Mouse (Mus musculus): ENCODE measurements at regions not wholly inside any gene's neighbourhood (a gene's known extent, or its start where the extent isn't known, plus 50 kb on each side); places are given as distances from the start of the nearest gene placed in this dataset.

DNA sequence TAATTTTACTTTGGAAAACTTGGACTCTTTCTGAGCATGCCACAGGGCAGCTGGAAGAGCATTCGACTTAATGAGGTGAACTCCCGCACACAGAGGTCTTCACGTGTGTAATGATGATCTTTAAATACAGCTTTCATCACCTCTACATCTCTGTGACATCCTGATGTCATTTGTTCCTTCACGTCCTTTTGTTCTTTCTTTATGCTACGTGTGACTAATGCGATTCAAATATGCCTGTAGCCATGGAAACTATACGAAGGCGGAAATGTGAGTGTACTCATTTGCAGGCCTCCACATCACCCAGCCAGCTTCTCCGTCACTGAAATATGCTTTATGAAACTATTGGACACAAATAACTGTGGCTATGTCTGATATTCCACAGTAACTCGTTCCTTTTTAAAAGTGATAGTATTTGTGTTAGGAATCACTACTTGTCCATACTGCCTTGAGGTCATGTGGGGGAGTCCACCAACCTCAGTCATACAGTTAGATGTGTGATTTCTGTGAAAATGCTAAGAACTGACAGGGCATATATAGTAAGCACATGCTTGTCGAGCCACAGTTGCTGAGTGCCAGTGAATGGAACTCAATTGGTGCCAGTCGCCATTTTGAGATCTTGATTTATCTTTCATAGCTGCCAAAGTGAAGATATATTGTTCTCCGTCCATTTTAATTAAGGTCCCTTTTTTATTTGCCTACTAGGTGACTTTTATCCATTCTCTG lies 145.9 kb downstream of the Plk2 start:
- WGBS: 71% methylated on average over 13 of the region's 13 CpGs
- Histone ChIP-seq H3K27ac (replicated peaks) (no peak overlapping the region), H3K4me3 (no peak overlapping the region), H3K4me1 (peaks cover 49% of the 10 kb centered on the region), H3K9ac (no peak overlapping the region), H3K36me3 (no peaks in the 10 kb centered on the region), H3K27me3 (replicated peaks) (no peaks in the 10 kb centered on the region), H3K4me2 (no peak overlapping the region), H3K9me3 (no peaks in the 10 kb centered on the region)
- ATAC-seq (ENCODE audit: extremely low read depth, insufficient number of reproducible peaks, low FRiP score, low TSS enrichment): no peak

DNA sequence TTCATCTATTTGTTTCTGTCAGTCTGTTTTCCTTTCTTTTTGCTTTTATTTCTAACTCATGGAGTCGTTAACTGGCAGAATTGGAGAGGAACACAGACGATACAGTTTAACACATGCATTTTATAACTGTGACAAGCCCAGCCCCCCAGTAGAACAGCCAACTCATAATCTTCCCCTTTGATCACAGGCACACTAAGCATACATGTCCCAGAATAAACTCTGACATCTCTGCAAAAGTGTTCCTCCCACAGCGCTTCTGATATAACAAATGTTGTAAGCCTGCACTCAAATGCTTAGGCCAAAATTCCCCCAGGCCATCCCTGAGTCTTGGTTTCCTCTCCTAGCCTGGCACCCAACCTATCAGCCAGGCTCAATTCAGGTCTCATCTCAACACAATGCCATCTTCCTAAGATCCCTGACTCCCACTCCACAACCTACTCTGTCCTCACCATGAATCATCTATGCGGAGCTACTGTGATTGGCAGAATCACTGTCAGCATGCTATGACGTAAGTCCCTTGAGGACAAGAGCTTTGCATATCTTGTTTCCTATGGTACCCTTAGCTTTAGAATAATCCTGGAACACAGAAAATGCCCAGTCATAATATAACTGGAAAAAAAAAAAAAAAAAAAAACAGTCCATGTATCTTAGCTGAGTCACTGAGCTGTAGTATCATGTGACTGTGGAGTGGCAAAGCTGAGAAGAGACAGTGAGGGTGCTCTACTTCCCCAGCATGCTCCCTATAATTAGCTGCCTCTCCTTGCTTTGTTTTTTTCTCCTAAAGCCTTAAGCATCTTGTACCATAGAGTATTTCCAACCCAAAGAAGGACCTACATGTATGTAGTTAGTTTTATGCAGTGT lies 146.7 kb downstream of the Plk2 start:
- Histone ChIP-seq H3K36me3 (no peaks in the 10 kb centered on the region), H3K27me3 (replicated peaks) (no peaks in the 10 kb centered on the region), H3K4me2 (no peak overlapping the region), H3K9ac (no peak overlapping the region), H3K27ac (replicated peaks) (peak overlapping the region; percentile 31; the same call in 1 of the 2 replicates), H3K9me3 (no peaks in the 10 kb centered on the region), H3K4me3 (no peak overlapping the region), H3K4me1 (peaks cover 43% of the 10 kb centered on the region)
- 69% methylated on average over 5 of the region's 5 CpGs for WGBS
- no peak for ATAC-seq (ENCODE audit: extremely low read depth, insufficient number of reproducible peaks, low FRiP score, low TSS enrichment)

DNA sequence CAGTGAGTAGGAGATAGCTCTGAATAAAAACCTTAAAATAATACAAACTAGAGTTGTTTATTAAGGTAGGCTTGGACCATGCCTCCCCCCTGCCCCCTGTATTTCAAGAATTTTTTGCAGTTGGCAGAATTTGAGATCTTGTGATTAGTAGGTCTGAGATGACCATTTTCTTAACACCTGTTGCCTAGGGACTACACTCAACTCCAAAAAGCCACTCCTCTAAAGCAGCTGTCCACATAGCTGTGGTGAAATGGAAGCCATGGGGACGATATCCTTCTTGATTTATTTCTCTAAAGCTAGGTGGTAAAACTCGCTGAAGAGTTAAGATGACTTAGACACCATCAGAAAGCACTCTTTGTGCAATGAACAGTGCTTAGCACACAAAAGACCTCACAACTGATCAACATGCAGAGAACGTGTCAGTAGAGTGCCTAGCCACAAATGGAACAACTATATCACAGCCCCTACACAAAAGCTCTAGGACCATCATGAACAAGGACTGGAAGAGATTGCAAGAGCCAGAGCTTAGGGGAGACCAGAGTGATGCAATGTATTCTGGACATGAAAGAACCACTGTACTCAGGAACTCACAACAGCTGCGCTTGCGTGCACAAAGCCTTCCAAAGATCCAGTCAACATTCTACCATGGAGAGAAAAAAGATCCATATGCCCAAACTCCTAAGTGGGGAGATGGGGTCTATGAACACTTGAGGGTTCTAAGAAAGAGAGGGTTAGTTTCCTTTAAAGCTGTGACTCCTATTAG lies 147.6 kb downstream of the Plk2 start:
- H3K9ac ChIP-seq: no peak overlapping the region
- no peak overlapping the region for H3K4me2 ChIP-seq
- no peaks in the 10 kb centered on the region for H3K27me3 ChIP-seq (replicated peaks)
- no peaks in the 10 kb centered on the region for H3K36me3 ChIP-seq
- peaks cover 38% of the 10 kb centered on the region for H3K4me1 ChIP-seq
- H3K9me3 ChIP-seq: no peaks in the 10 kb centered on the region
- H3K27ac ChIP-seq (replicated peaks): no peak overlapping the region
- ATAC-seq (ENCODE audit: extremely low read depth, insufficient number of reproducible peaks, low FRiP score, low TSS enrichment): no peak
- 88% methylated on average over 5 of the region's 5 CpGs for WGBS
- H3K4me3 ChIP-seq: no peak overlapping the region

DNA sequence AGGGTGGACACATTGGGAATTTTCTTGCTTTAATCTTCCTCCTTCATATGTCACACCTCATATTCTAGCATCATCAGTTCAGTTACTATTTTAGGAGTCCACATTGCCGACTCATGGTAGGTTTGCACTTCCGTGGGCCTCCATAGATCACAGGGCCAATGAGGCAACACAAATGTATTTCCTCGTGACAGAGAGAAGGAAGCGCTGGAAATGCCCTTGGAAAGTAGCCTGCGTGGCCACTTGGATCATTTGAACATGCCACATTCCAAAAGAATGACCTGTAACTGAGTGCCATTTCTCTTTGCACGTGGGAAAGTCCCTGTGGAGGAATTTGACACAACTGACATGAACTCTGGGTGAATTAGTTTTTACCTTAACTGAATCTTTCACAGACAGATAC lies 150.6 kb downstream of the Plk2 start:
- Histone ChIP-seq H3K4me3 (no peak overlapping the region), H3K27me3 (replicated peaks) (no peaks in the 10 kb centered on the region), H3K4me2 (no peak overlapping the region), H3K4me1 (peaks cover 24% of the 10 kb centered on the region), H3K36me3 (no peaks in the 10 kb centered on the region), H3K9ac (no peak overlapping the region), H3K9me3 (no peaks in the 10 kb centered on the region), H3K27ac (replicated peaks) (no peak overlapping the region)
- ATAC-seq (ENCODE audit: extremely low read depth, insufficient number of reproducible peaks, low FRiP score, low TSS enrichment): no peak
- WGBS: 32% methylated on average over 6 of the region's 6 CpGs

DNA sequence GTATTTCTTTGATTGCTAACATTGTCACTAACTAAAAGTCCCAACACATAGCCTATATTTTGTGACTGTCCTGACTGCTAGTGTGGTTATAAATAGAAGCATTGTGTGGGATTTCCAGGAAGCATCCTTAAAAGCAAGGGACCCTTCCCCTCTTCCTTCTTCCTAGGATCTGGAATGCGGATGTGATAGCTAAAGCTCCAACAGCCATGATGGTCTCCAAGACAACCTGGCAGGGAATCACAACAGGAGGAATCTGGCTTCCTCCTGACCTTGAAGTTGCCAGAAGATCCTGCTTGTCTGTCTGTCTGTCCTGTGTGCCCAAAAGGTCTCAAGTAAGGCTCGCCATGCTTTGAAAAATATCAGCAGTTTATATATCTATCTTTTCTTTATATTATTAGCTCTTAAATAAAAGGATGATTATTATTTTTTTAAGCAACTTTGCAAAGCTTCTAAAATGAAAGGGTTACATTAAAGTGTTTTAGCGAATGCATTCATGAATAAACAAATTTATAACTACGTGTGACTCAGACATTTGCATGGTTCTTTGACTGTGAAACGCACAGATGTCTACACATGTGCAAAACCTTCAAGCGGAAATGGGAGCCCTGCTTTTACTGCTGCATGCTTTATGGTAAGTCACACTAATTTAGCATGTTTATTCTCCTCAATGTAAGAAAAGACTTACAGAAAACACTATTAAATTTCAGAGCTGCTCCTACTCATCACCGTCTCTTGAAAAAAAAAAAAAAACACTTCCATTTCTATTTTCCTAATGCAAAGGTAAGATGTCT lies 160.9 kb downstream of the Plk2 start:
- WGBS: 76% methylated on average over 7 of the region's 7 CpGs
- ATAC-seq (ENCODE audit: extremely low read depth, insufficient number of reproducible peaks, low FRiP score, low TSS enrichment): no peak
- H3K27me3 ChIP-seq (replicated peaks): no peaks in the 10 kb centered on the region
- H3K4me2 ChIP-seq: no peak overlapping the region
- H3K27ac ChIP-seq (replicated peaks): peak overlapping the region; percentile 29; the same call in 1 of the 2 replicates
- H3K9ac ChIP-seq: no peak overlapping the region
- no peak overlapping the region for H3K4me3 ChIP-seq
- H3K9me3 ChIP-seq: no peaks in the 10 kb centered on the region
- H3K36me3 ChIP-seq: no peaks in the 10 kb centered on the region
- H3K4me1 ChIP-seq: peaks cover 19% of the 10 kb centered on the region

DNA sequence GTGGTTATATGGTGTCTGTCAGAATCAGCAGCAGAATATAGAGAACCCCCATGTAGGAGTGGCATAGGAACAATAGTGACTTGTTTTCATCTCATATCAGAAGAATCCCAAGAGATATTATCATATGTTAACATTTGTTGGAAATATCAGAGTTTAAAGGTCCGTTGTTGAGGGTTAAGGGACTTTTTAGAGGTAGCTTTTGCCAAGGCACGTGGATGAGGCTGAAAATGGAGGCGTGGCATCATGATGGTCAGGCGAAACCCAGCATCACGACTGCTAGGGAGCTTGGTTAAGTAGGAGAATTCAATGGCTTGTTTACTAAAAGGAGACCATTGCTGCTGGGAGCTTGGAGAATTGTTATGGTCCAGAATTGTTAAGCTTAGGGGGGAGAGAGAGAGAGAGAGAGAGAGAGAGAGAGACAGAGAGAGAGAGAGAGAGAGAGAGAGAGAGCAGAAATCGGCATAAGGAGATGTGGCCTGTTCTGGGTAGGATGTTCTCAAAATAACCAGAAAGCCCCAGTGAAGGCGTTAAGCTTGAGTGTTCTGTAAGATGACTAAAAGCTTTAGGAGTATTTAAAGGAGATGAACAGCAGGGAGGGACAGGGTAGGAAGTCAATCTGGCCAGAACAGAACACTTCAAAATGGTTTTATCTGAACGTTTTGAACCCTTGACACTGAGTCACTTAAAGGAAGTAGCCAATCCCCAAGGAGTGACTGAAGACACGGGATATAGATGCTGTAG lies 161.7 kb downstream of the Plk2 start:
- no peaks in the 10 kb centered on the region for H3K27me3 ChIP-seq (replicated peaks)
- 48% methylated on average over 9 of the region's 9 CpGs for WGBS
- no peak for ATAC-seq (ENCODE audit: extremely low read depth, insufficient number of reproducible peaks, low FRiP score, low TSS enrichment)
- H3K9me3 ChIP-seq: no peaks in the 10 kb centered on the region
- no peak overlapping the region for H3K4me3 ChIP-seq
- no peaks in the 10 kb centered on the region for H3K36me3 ChIP-seq
- peaks cover 19% of the 10 kb centered on the region for H3K4me1 ChIP-seq
- no peak overlapping the region for H3K4me2 ChIP-seq
- no peak overlapping the region for H3K27ac ChIP-seq (replicated peaks)
- no peak overlapping the region for H3K9ac ChIP-seq

DNA sequence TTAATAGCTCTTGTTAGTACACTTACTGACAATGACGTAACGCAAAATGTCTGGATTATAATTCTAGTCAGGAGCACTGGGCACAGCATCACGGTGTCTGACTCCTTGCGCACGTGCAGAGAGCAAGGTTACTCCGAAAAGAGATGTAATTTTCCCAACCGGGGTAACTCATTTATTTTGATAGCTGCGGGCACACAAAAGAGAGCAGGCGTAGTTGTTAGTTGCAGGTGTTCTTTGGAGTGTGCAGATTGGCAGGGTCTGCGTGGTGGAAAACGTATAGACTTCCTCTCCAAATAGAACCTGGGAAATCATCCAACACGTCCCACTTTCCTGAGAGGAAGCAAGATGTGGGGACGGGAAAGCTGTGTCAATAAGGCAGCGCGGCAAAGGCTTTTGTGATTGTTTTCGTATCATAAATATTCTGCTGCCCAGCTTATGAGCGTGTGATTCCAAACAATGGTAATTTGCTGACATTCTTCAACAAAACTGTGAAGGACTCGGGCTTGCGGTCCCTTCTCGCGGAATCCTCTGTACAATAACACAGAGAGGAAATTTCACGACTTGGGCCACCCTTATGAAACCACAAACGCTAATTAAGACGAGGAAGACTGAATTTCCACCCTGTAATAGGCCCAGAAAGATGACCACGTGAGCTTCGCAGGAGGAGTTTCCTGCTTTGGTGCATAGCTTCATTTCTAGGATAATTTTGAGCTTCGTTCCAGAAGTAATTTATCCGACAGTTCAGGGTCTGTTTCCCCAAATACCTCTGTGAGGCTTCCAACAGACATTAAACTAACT lies 163.3 kb downstream of the Plk2 start:
- H3K36me3 ChIP-seq: no peaks in the 10 kb centered on the region
- 65% methylated on average over 28 of the region's 28 CpGs for WGBS
- no peak overlapping the region for H3K9ac ChIP-seq
- H3K4me2 ChIP-seq: 0 out of 2 replicates have a peak overlapping the region, but pooled peaks have one; percentile 8
- H3K27me3 ChIP-seq (replicated peaks): no peaks in the 10 kb centered on the region
- ATAC-seq (ENCODE audit: extremely low read depth, insufficient number of reproducible peaks, low FRiP score, low TSS enrichment): no peak
- no peaks in the 10 kb centered on the region for H3K9me3 ChIP-seq
- no peak overlapping the region for H3K4me3 ChIP-seq
- H3K27ac ChIP-seq (replicated peaks): peak overlapping the region; percentile 69
- peaks cover 28% of the 10 kb centered on the region for H3K4me1 ChIP-seq

DNA sequence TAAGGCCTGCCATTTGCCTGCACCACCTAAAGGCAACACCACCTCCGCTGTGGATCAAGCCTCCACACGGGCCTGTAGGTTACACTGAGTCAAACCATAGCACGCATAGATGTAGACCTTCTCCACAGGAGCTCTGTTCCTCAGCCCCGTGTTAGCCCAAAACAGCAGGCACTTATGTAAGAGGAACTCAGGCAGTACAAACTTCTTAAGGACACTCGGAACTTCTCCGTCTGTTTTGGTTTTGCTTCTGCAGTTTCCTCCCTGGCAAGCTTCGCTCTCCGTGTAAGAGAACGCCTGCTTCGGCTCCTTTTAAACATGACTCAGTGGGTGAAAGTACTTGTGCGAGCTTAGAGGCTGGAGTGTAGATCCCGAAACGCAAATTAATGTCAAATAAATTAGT lies 165.7 kb downstream of the Plk2 start:
- Histone ChIP-seq H3K36me3 (no peaks in the 10 kb centered on the region), H3K27ac (replicated peaks) (no peak overlapping the region), H3K27me3 (replicated peaks) (no peaks in the 10 kb centered on the region), H3K4me1 (peaks cover 33% of the 10 kb centered on the region), H3K9me3 (no peaks in the 10 kb centered on the region), H3K9ac (no peak overlapping the region), H3K4me3 (no peak overlapping the region), H3K4me2 (no peak overlapping the region)
- no peak for ATAC-seq (ENCODE audit: extremely low read depth, insufficient number of reproducible peaks, low FRiP score, low TSS enrichment)
- WGBS: 78% methylated on average over 13 of the region's 13 CpGs

DNA sequence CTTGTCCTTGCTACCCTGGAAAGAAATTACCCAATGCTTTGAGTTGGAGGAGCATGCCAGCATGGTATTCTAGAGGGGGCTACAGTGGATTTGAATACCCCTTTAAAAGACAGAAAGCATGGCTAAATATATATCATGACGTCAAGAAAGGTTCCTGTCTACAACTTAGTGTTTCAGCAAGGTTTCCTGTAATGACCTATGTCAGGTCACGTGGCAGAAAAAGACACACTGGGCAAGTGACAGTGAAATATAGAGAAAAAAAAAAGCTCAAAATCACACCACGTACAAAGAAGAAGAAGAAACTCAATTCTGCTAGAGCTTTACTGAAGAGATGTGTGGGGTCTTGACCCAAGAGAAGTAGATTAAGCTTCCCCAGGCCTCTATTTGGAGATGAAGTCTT lies 167.7 kb downstream of the Plk2 start:
- no peaks in the 10 kb centered on the region for H3K27me3 ChIP-seq (replicated peaks)
- ATAC-seq (ENCODE audit: extremely low read depth, insufficient number of reproducible peaks, low FRiP score, low TSS enrichment): no peak
- H3K9me3 ChIP-seq: no peaks in the 10 kb centered on the region
- no peak overlapping the region for H3K9ac ChIP-seq
- H3K36me3 ChIP-seq: no peaks in the 10 kb centered on the region
- peaks cover 21% of the 10 kb centered on the region for H3K4me1 ChIP-seq
- no peak overlapping the region for H3K4me2 ChIP-seq
- peak overlapping the region; percentile 62 for H3K27ac ChIP-seq (replicated peaks)
- WGBS: 43% methylated on average over 3 of the region's 3 CpGs
- H3K4me3 ChIP-seq: no peak overlapping the region

DNA sequence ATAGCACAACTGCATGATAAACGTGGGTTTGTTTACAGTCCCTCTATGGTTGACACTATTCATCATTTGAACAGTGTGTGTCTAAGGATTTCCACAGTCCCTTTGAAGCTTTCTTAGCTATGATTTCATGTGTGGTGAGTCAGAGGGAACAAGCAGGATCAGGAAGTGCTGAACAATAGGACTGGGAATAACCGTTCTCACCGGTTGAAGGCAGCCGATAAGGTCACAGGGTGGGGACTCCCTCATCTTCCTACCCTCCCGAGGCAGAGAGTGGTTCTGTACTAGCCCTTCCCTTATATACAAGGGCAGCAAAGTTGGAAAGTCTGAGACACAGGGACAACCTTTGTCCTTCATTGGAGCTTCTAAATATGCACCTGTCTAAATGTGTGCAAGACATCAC lies 168.1 kb downstream of the Plk2 start:
- Histone ChIP-seq H3K4me2 (no peak overlapping the region), H3K27me3 (replicated peaks) (no peaks in the 10 kb centered on the region), H3K4me1 (peaks cover 19% of the 10 kb centered on the region), H3K9me3 (no peaks in the 10 kb centered on the region), H3K9ac (no peak overlapping the region), H3K27ac (replicated peaks) (peak overlapping the region; percentile 62; the same call in 1 of the 2 replicates), H3K36me3 (no peaks in the 10 kb centered on the region), H3K4me3 (no peak overlapping the region)
- WGBS: 35% methylated on average over 5 of the region's 5 CpGs
- ATAC-seq (ENCODE audit: extremely low read depth, insufficient number of reproducible peaks, low FRiP score, low TSS enrichment): no peak; the same call in 1 of the 2 replicates

All from heart, embryonic 13.5 days (tissue).